Mouse (Mus musculus) layer of hippocampus, adult 11-12 months (tissue): Measurements from ENCODE around the gene Nostrin.

Source experiments
- DNase-seq: peaks from one replicate; pipeline ENCODE4 v3.0.0; 2022; ENCODE audit warnings: low spot score

The Nostrin gene

GRCm38 (mm10) chr2:69135661-69136576 is at the start of gene Nostrin:
TSS of gene Nostrin (plus strand) at chr2:69135800.
- DNase-seq = no peak

GRCm38 (mm10) chr2:69086505-69087260 is 48.9 kb upstream of the Nostrin start:
- no peak for DNase-seq

GRCm38 (mm10) chr2:69095836-69096235 is 39.8 kb upstream of the Nostrin start:
- no peak for DNase-seq

- peak; percentile 48 for DNase-seq
Measured at GRCm38 (mm10) chr2:69096821-69097220, 38.8 kb upstream of the Nostrin start.

GRCm38 (mm10) chr2:69097526-69097925 is 38.1 kb upstream of the Nostrin start:
- no peak for DNase-seq

- no peak for DNase-seq
Measured at GRCm38 (mm10) chr2:69098701-69099100, 36.9 kb upstream of the Nostrin start.

- no peak for DNase-seq
Measured at GRCm38 (mm10) chr2:69099147-69099546, 36.5 kb upstream of the Nostrin start.

GRCm38 (mm10) chr2:69100706-69101105 is 34.9 kb upstream of the Nostrin start:
- DNase-seq = no peak

- DNase-seq = no peak
Measured at GRCm38 (mm10) chr2:69103526-69103925, 32.1 kb upstream of the Nostrin start.

GRCm38 (mm10) chr2:69104511-69105145 is 31.0 kb upstream of the Nostrin start:
- DNase-seq = no peak

- DNase-seq = no peak
Measured at GRCm38 (mm10) chr2:69109246-69109645, 26.4 kb upstream of the Nostrin start.

GRCm38 (mm10) chr2:69109710-69110109 is 25.9 kb upstream of the Nostrin start:
- no peak for DNase-seq

GRCm38 (mm10) chr2:69112609-69113008 is 23.0 kb upstream of the Nostrin start:
- DNase-seq = no peak

- no peak for DNase-seq
Measured at GRCm38 (mm10) chr2:69113829-69114547, 21.6 kb upstream of the Nostrin start.

- no peak for DNase-seq
Measured at GRCm38 (mm10) chr2:69115921-69116320, 19.7 kb upstream of the Nostrin start.

GRCm38 (mm10) chr2:69116767-69117166 is 18.8 kb upstream of the Nostrin start:
- peak; percentile 37 for DNase-seq

- DNase-seq = no peak
Measured at GRCm38 (mm10) chr2:69118994-69119393, 16.6 kb upstream of the Nostrin start.

GRCm38 (mm10) chr2:69119718-69120117 is 15.9 kb upstream of the Nostrin start:
- DNase-seq = no peak

- no peak for DNase-seq
Measured at GRCm38 (mm10) chr2:69121681-69122080, 13.9 kb upstream of the Nostrin start.

GRCm38 (mm10) chr2:69125425-69125824 is 10.2 kb upstream of the Nostrin start:
- no peak for DNase-seq

GRCm38 (mm10) chr2:69128321-69128720 is 7.3 kb upstream of the Nostrin start:
- DNase-seq = no peak

GRCm38 (mm10) chr2:69128921-69129395 is 6.6 kb upstream of the Nostrin start:
- no peak for DNase-seq
